ENCODE assay signal across 8 mouse cellular contexts in the genomic region with DNA sequence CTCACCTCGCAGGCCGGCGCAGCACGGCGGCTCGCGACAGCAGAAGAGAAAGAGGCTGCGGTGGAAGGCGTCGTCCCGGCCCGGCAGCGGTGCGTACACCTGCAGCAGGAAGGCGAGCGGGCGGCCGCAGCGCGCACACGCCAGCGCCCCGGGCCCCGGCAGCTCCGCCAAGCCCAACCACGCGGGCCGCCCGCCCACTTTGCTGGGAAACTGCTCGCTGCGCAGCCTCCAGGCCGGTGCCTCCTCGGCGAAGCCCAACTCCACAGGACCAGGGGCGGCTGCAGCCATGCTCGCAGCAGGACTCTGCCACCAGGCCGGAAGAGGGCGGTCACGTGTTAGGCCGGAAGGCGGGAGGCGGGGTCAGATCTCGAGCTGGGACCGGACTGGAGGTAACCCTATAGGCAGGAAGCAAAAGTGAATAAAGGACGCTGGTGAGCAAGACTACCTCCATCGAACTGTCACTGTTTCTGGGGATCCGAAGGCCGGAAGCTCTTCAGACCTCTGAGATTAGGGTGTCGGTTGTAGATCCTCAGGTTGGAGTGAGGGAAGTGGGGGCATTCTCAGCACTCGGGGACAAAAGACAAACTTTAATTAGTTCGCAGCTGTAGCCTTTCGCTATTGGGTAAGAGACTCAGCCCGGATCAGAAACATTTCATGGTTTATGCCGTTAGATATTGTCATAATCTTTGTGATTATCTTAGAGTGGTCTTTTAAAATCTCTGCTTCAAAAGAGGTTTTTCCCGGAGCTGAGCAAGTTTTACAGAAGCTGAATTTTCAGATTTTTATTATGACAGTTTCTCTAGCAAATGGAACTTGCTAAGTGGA. TPM values are rescaled to one million over a fixed set of nuclear protein-coding genes. Genes with fewer than 3 reads are reported as not detected.
DNase-seq lines count a peak whose midpoint lies in the region; ATAC-seq and TF ChIP-seq lines count a peak whose summit lies in the region.

A gene (minus strand): TSS at position 316 of the 825 bp plus-strand sequence.

- peaks cover 35% of the 10 kb centered on the region for H3K36me3 ChIP-seq in C2C12 (ENCODE audit: control insufficient read depth, insufficient read depth)
- H3K36me3 ChIP-seq in erythroblast, embryonic 14.5 days (ENCODE audit: control insufficient read depth): peaks cover 35% of the 10 kb centered on the region
- H3K36me3 ChIP-seq in heart, embryonic 11.5 days (ENCODE audit: control insufficient read depth, insufficient read depth, low read length): peaks cover 2% of the 10 kb centered on the region; the same call in 1 of the 2 replicates
- peaks cover 18% of the 10 kb centered on the region for H3K36me3 ChIP-seq in kidney, embryonic 16.5 days (ENCODE audit: insufficient read depth, low read length)
- peaks cover 22% of the 10 kb centered on the region for H3K36me3 ChIP-seq in liver, adult 2 months (ENCODE audit: control insufficient read depth, insufficient read depth, low read length)
- H3K36me3 ChIP-seq in myocyte (ENCODE audit: control insufficient read depth, insufficient read depth): peaks cover 28% of the 10 kb centered on the region
- no peaks in the 10 kb centered on the region; the same call in 1 of the 2 replicates for H3K36me3 ChIP-seq in splenic B cell, adult 2 months (ENCODE audit: control insufficient read depth, insufficient read depth, low read length, poor library complexity, severe bottlenecking)

- peak within 1 kb of the TSS; percentile 78 for H3K27ac ChIP-seq in heart, embryonic 11.5 days (ENCODE audit: low read depth, low read length)
- peak within 1 kb of the TSS; percentile 80 for H3K27ac ChIP-seq in kidney, embryonic 16.5 days (ENCODE audit: low read length)
- peak within 1 kb of the TSS; percentile 77 for H3K27ac ChIP-seq in liver, adult 2 months (replicated peaks; ENCODE audit: insufficient read depth, low read depth, low read length)

- no peaks in the 10 kb centered on the region for H3K9me3 ChIP-seq in erythroblast, embryonic 14.5 days (ENCODE audit: control insufficient read depth, low read length)
- H3K9me3 ChIP-seq in heart, embryonic 11.5 days (replicated peaks; ENCODE audit: control insufficient read depth, low read length): no peaks in the 10 kb centered on the region
- H3K9me3 ChIP-seq in kidney, embryonic 16.5 days (ENCODE audit: low read length): no peaks in the 10 kb centered on the region

- peak; percentile 97 for DNase-seq in brain, embryonic 14.5 days (ENCODE audit: low read depth)
- DNase-seq in liver, adult 2 months (ENCODE audit: extremely low read depth, low read depth, low spot score): peak; percentile 90
- DNase-seq in splenic B cell, adult 2 months (ENCODE audit: low read depth, low spot score): peak; percentile 96

- H3K4me3 ChIP-seq in C2C12 (ENCODE audit: insufficient read depth, poor library complexity, severe bottlenecking) (peak within 1 kb of the TSS; percentile 63), myocyte (peak within 1 kb of the TSS; percentile 48)
- peak within 1 kb of the TSS; percentile 91 for H3K4me3 ChIP-seq in erythroblast, embryonic 14.5 days (replicated peaks)
- H3K4me3 ChIP-seq in heart, embryonic 11.5 days (ENCODE audit: low read depth, low read length): peak within 1 kb of the TSS; percentile 89
- H3K4me3 ChIP-seq in kidney, embryonic 16.5 days (ENCODE audit: low read length): peak within 1 kb of the TSS; percentile 79
- peak within 1 kb of the TSS; percentile 83 for H3K4me3 ChIP-seq in liver, adult 2 months (ENCODE audit: insufficient read depth, low read depth, low read length)

- TF ChIP-seq CTCF in C2C12 (IDR thresholded peaks at IDR 0.05; ENCODE audit: control insufficient read depth, insufficient read depth, insufficient read length): no peak
- TF ChIP-seq CTCF in brain, embryonic 14.5 days (IDR thresholded peaks at IDR 0.05; ENCODE audit: borderline replicate concordance, extremely low read depth, insufficient read depth, insufficient read length): peak; percentile 39; the same call in 1 of the 2 replicates
- TF ChIP-seq CTCF in liver, adult 2 months (IDR thresholded peaks at IDR 0.05; ENCODE audit: low read depth, low read length): no peak

- peak; percentile 99 for ATAC-seq in heart, embryonic 11.5 days (replicated peaks; ENCODE audit: insufficient number of reproducible peaks, low FRiP score, low TSS enrichment)
- peak; percentile 100 for ATAC-seq in kidney, embryonic 16.5 days (ENCODE audit: low FRiP score, low TSS enrichment)

- peaks cover 12% of the 10 kb centered on the region for H3K79me3 ChIP-seq in C2C12 (ENCODE audit: low read depth)

- H3K4me2 ChIP-seq in heart, embryonic 11.5 days: peak within 1 kb of the TSS; percentile 85
- H3K4me2 ChIP-seq in kidney, embryonic 16.5 days (replicated peaks; ENCODE audit: low read depth, low read length): peak within 1 kb of the TSS; percentile 75
- H3K4me2 ChIP-seq in myocyte (ENCODE audit: low read depth): peak within 1 kb of the TSS; percentile 88

- under 1% methylated on average over 54 of the region's 55 CpGs for WGBS in heart, embryonic 11.5 days (ENCODE audit: insufficient replicate concordance)
- 1% methylated on average over 52 of the region's 55 CpGs for WGBS in kidney, embryonic 16.5 days
- 1% methylated on average over 45 of the region's 55 CpGs for WGBS in liver, adult 2 months

- H3K4me1 ChIP-seq in erythroblast, embryonic 14.5 days (ENCODE audit: control insufficient read depth): peaks cover 24% of the 10 kb centered on the region
- peaks cover 7% of the 10 kb centered on the region; the same call in 1 of the 2 replicates for H3K4me1 ChIP-seq in heart, embryonic 11.5 days (ENCODE audit: control insufficient read depth, insufficient read depth, low read length)
- H3K4me1 ChIP-seq in kidney, embryonic 16.5 days (ENCODE audit: insufficient read depth, low read length): peaks cover 7% of the 10 kb centered on the region; the same call in 1 of the 2 replicates
- peaks cover 10% of the 10 kb centered on the region for H3K4me1 ChIP-seq in liver, adult 2 months (ENCODE audit: control insufficient read depth, insufficient read depth, low read length)

- peak within 1 kb of the TSS; percentile 90 for H3ac ChIP-seq in C2C12 (ENCODE audit: control insufficient read depth, insufficient read length, low read depth)
- H3ac ChIP-seq in myocyte (ENCODE audit: control insufficient read depth, insufficient read length): peak within 1 kb of the TSS; percentile 27

- H3K79me2 ChIP-seq in C2C12 (ENCODE audit: control insufficient read depth, insufficient read depth): peaks cover 32% of the 10 kb centered on the region
- H3K79me2 ChIP-seq in liver, adult 2 months (ENCODE audit: control insufficient read depth, insufficient read depth, low read length): no peaks in the 10 kb centered on the region
- H3K79me2 ChIP-seq in myocyte (ENCODE audit: control insufficient read depth, insufficient read depth): peaks cover 5% of the 10 kb centered on the region

- TF ChIP-seq POLR2A in brain, embryonic 14.5 days (IDR thresholded peaks at IDR 0.05; ENCODE audit: borderline replicate concordance, extremely low read depth, insufficient read depth, insufficient read length, poor library complexity, severe bottlenecking): peak; percentile 53; the same call in 1 of the 2 replicates
- TF ChIP-seq POLR2A in liver, adult 2 months (IDR thresholded peaks at IDR 0.05; ENCODE audit: extremely low read depth, insufficient read depth, low read length): peak; percentile 81
- TF ChIP-seq POLR2A in myocyte (IDR thresholded peaks at IDR 0.05; ENCODE audit: insufficient read length, low read depth): peak; percentile 97

- peak within 1 kb of the TSS; percentile 92 for H3K9ac ChIP-seq in heart, embryonic 11.5 days (ENCODE audit: low read depth, low read length)
- peak within 1 kb of the TSS; percentile 84 for H3K9ac ChIP-seq in kidney, embryonic 16.5 days (replicated peaks; ENCODE audit: low read length)
- H3K9ac ChIP-seq in liver, adult 2 months (ENCODE audit: low read depth, low read length): peak within 1 kb of the TSS; percentile 90

- no peaks in the 10 kb centered on the region for H3K27me3 ChIP-seq in C2C12 (ENCODE audit: control insufficient read depth, insufficient read depth, insufficient read length)
- H3K27me3 ChIP-seq in erythroblast, embryonic 14.5 days (ENCODE audit: control insufficient read depth): no peaks in the 10 kb centered on the region
- no peaks in the 10 kb centered on the region for H3K27me3 ChIP-seq in heart, embryonic 11.5 days (ENCODE audit: control insufficient read depth, insufficient read depth, low read length)
- H3K27me3 ChIP-seq in kidney, embryonic 16.5 days (ENCODE audit: insufficient read depth, low read length): no peaks in the 10 kb centered on the region
- no peaks in the 10 kb centered on the region for H3K27me3 ChIP-seq in liver, adult 2 months (ENCODE audit: control insufficient read depth, insufficient read depth, low read length)
- H3K27me3 ChIP-seq in myocyte (ENCODE audit: control insufficient read depth, insufficient read depth, insufficient read length): no peaks in the 10 kb centered on the region
- no peaks in the 10 kb centered on the region for H3K27me3 ChIP-seq in splenic B cell, adult 2 months (ENCODE audit: control insufficient read depth, insufficient read depth, low read length, poor library complexity, severe bottlenecking)

TF ChIP-seq in C2C12, 6 proteins besides CTCF, POLR2A, EP300 and RAD21:
- TF ChIP-seq MYOG (IDR thresholded peaks at IDR 0.05; ENCODE audit: control insufficient read depth, extremely low read depth, insufficient read length) (no peak), MAX (IDR thresholded peaks at IDR 0.05) (peak; percentile 92), USF1 (IDR thresholded peaks at IDR 0.05; ENCODE audit: low read depth) (peak; percentile 93), MYOD1 (IDR thresholded peaks at IDR 0.05; ENCODE audit: control insufficient read depth, insufficient read length, low read depth) (no peak)

TF ChIP-seq in myocyte, 11 proteins besides CTCF, POLR2A, EP300 and RAD21 (continues in another document):
- no peak for TF ChIP-seq TCF12 (IDR thresholded peaks at IDR 0.05; ENCODE audit: insufficient read depth, poor library complexity, severe bottlenecking)
- TF ChIP-seq MYOD1 (IDR thresholded peaks at IDR 0.05; ENCODE audit: control insufficient read depth in 1 of 3, insufficient read length in 2 of 3, low read depth in 2 of 3): no peak
- peak; percentile 91 for TF ChIP-seq POLR2AphosphoS2 (IDR thresholded peaks at IDR 0.05; ENCODE audit: insufficient read length, low read depth)
- TF ChIP-seq TCF3 (IDR thresholded peaks at IDR 0.05; ENCODE audit: insufficient read length, low read depth): no peak
- peak in 1 of 3 experiments; percentile 33 for TF ChIP-seq MYOG (IDR thresholded peaks at IDR 0.05; ENCODE audit: control insufficient read depth in 1 of 3, insufficient read depth in 1 of 3, insufficient read length in 2 of 3, low read depth in 2 of 3)

RNA-seq across cellular contexts. Expression of the gene that starts here (rescaled TPM):
- polyA plus RNA-seq in C2C12 (2012; fragmentation: generic; extraction: Trizol) (42.5 TPM), myocyte (2012; fragmentation: generic; extraction: Trizol) (43.4 TPM)
- polyA plus RNA-seq in brain, embryonic 14.5 days (2012; rRNA removed): 35.0 and 43.8 TPM in 2 replicates
- 1.2 and 1.5 TPM in 2 replicates for polyA plus RNA-seq in erythroblast, embryonic 14.5 days (2012)
- 30.1 and 33.4 TPM in 2 replicates for polyA plus RNA-seq in heart, embryonic 11.5 days (2014; fragmentation: Nextera tagmentation; extraction: Ambion mirVana)
- polyA plus RNA-seq in kidney, embryonic 16.5 days (2015; fragmentation: Nextera tagmentation; extraction: Ambion mirVana): 44.5 and 45.4 TPM in 2 replicates
- total RNA-seq in liver, adult 2 months (2014; rRNA removed): 25.9 and 32.9 TPM in 2 replicates
- polyA plus RNA-seq in liver, adult 2 months (2012; rRNA removed): 20.8 and 25.1 TPM in 2 replicates

Comparison
In these comparisons a context has a peak if more than half of its experiments do, and no peak if none do; other contexts are left out.
1. Peak in every context shown above with its lines: DNase-seq, ATAC-seq, H3K4me3 ChIP-seq and H3K27ac ChIP-seq.